Mouse (Mus musculus) neural tube, embryonic 12.5 days (tissue): Measurements from ENCODE around the gene Dhps. TPM values are rescaled to one million over a fixed set of nuclear protein-coding genes. Genes with fewer than 3 reads are reported as not detected.

ENCODE experiments used
- ATAC-seq: fragments of 200-750 bp; cut with Nextera tagmentation; 2 replicates; pipeline ENCODE4 v1.8.0; 2017; ENCODE audit warnings: low read depth, mild to moderate bottlenecking, moderate TSS enrichment, moderate library complexity; ENCODE audit not compliant: low FRiP score
- H3K27ac ChIP-seq: fragments of 300-500 bp; sonication (generic); 2 replicates; pipeline ENCODE4 v1.5.1; 2016
- H3K27me3 ChIP-seq: fragments of 300-500 bp; sonication (generic); replicated peaks from 2 replicates; pipeline ENCODE4 v1.6.1; 2016; ENCODE audit warnings: mild to moderate bottlenecking
- H3K36me3 ChIP-seq: fragments of 300-500 bp; sonication (generic); 2 replicates; pipeline ENCODE4 v1.6.1; 2016; ENCODE audit warnings: mild to moderate bottlenecking
- H3K4me1 ChIP-seq: fragments of 300-500 bp; sonication (generic); 2 replicates; pipeline ENCODE4 v1.6.1; 2016
- H3K4me2 ChIP-seq: fragments of 300-500 bp; sonication (generic); replicated peaks from 2 replicates; pipeline ENCODE4 v1.6.1; 2016; ENCODE audit warnings: mild to moderate bottlenecking
- H3K4me3 ChIP-seq: fragments of 300-500 bp; sonication (generic); 2 replicates; pipeline ENCODE4 v1.5.1; 2016
- H3K9ac ChIP-seq: fragments of 300-500 bp; sonication (generic); 2 replicates; pipeline ENCODE4 v1.6.1; 2016; ENCODE audit warnings: mild to moderate bottlenecking
- H3K9me3 ChIP-seq: fragments of 300-500 bp; sonication (generic); 2 replicates; pipeline ENCODE4 v1.6.1; 2016; ENCODE audit warnings: mild to moderate bottlenecking
- WGBS: fragments of 180-500 bp; shearing (Covaris S2); methylation state at CpG from one replicate; pipeline ENCODE4 v1.1.7; 2016; 5-methylcytosine and 5-hydroxymethylcytosine counted together
- polyA plus RNA-seq: library from polyadenylated mRNA; unstranded; fragments of >200 nt; fragmentation: Nextera tagmentation; extraction: Ambion mirVana; gene quantifications from 2 replicates; pipeline ENCODE4 v1.2.1, GENCODE M21; 2016

Dhps gene
- polyA plus RNA-seq, 1 experiment from 2014 or later: 87.4 TPM

GRCm38 (mm10) chr8:85084633-85085032, 13.1 kb downstream of the Dhps start:
- ATAC-seq: no peak
- H3K36me3 ChIP-seq: peaks cover 24% of the 10 kb centered on the region
- H3K27ac ChIP-seq: no peak overlapping the region
- H3K9me3 ChIP-seq: no peaks in the 10 kb centered on the region
- no peak overlapping the region for H3K9ac ChIP-seq
- H3K27me3 ChIP-seq: no peaks in the 10 kb centered on the region
- H3K4me2 ChIP-seq: 0 out of 2 replicates have a peak overlapping the region, but pooled peaks have one; percentile 91
- WGBS: 89% methylated on average over 8 of the region's 8 CpGs
- peaks cover 26% of the 10 kb centered on the region for H3K4me1 ChIP-seq
- no peak overlapping the region for H3K4me3 ChIP-seq

GRCm38 (mm10) chr8:85086238-85086637, 14.7 kb downstream of the Dhps start:
- no peak overlapping the region for H3K9ac ChIP-seq
- ATAC-seq: no peak
- H3K9me3 ChIP-seq: no peaks in the 10 kb centered on the region
- peaks cover 21% of the 10 kb centered on the region for H3K4me1 ChIP-seq
- H3K4me2 ChIP-seq: no peak overlapping the region
- 79% methylated on average over 3 of the region's 3 CpGs for WGBS
- H3K4me3 ChIP-seq: no peak overlapping the region
- H3K36me3 ChIP-seq: peaks cover 30% of the 10 kb centered on the region
- no peak overlapping the region for H3K27ac ChIP-seq
- no peaks in the 10 kb centered on the region for H3K27me3 ChIP-seq

GRCm38 (mm10) chr8:85088771-85089170, 17.2 kb downstream of the Dhps start:
- WGBS: 84% methylated on average over 2 of the region's 2 CpGs
- Histone ChIP-seq H3K27me3 (no peaks in the 10 kb centered on the region), H3K27ac (no peak overlapping the region), H3K9ac (no peak overlapping the region), H3K9me3 (no peaks in the 10 kb centered on the region), H3K36me3 (peaks cover 33% of the 10 kb centered on the region), H3K4me1 (0 out of 2 replicates have a peak, but pooled peaks cover 2% of the 10 kb centered on the region), H3K4me3 (no peak overlapping the region), H3K4me2 (no peak overlapping the region)
- ATAC-seq: no peak

- Histone ChIP-seq H3K4me3 (no peak overlapping the region), H3K9me3 (no peaks in the 10 kb centered on the region), H3K36me3 (peaks cover 36% of the 10 kb centered on the region), H3K27me3 (no peaks in the 10 kb centered on the region), H3K9ac (no peak overlapping the region), H3K4me2 (no peak overlapping the region), H3K4me1 (no peaks in the 10 kb centered on the region), H3K27ac (no peak overlapping the region)
- ATAC-seq: no peak
- WGBS: 92% methylated on average over 11 of the region's 11 CpGs
Observed at GRCm38 (mm10) chr8:85090856-85091255, 19.3 kb downstream of the Dhps start.

- no peak overlapping the region for H3K27ac ChIP-seq
Observed at GRCm38 (mm10) chr8:85091526-85092090, 20.1 kb downstream of the Dhps start.

GRCm38 (mm10) chr8:85095051-85095450, 23.5 kb downstream of the Dhps start:
- no peak overlapping the region for H3K4me2 ChIP-seq
- H3K4me3 ChIP-seq: no peak overlapping the region
- no peak overlapping the region for H3K27ac ChIP-seq
- WGBS: 93% methylated on average over 13 of the region's 13 CpGs
- no peak overlapping the region for H3K9ac ChIP-seq
- peaks cover 43% of the 10 kb centered on the region for H3K36me3 ChIP-seq
- ATAC-seq: no peak
- no peaks in the 10 kb centered on the region for H3K27me3 ChIP-seq
- no peaks in the 10 kb centered on the region for H3K4me1 ChIP-seq
- H3K9me3 ChIP-seq: no peaks in the 10 kb centered on the region

More at GRCm38 (mm10) chr8:85091526-85092090, 20.1 kb downstream of the Dhps start:
- Histone ChIP-seq H3K4me1 (no peaks in the 10 kb centered on the region), H3K9me3 (no peaks in the 10 kb centered on the region), H3K4me3 (no peak overlapping the region), H3K9ac (no peak overlapping the region), H3K4me2 (no peak overlapping the region), H3K27me3 (no peaks in the 10 kb centered on the region), H3K36me3 (peaks cover 42% of the 10 kb centered on the region)
- WGBS: 33% methylated on average over 21 of the region's 21 CpGs
- no peak for ATAC-seq

GRCm38 (mm10) chr8:85095566-85095965, 24.0 kb downstream of the Dhps start:
- H3K9ac ChIP-seq: no peak overlapping the region
- no peak overlapping the region for H3K4me3 ChIP-seq
- H3K9me3 ChIP-seq: no peaks in the 10 kb centered on the region
- WGBS: 95% methylated on average over 7 of the region's 7 CpGs
- ATAC-seq: no peak
- no peaks in the 10 kb centered on the region for H3K4me1 ChIP-seq
- no peaks in the 10 kb centered on the region for H3K27me3 ChIP-seq
- H3K27ac ChIP-seq: no peak overlapping the region
- no peak overlapping the region for H3K4me2 ChIP-seq
- H3K36me3 ChIP-seq: peaks cover 43% of the 10 kb centered on the region

- Histone ChIP-seq H3K36me3 (peaks cover 37% of the 10 kb centered on the region), H3K27me3 (no peaks in the 10 kb centered on the region), H3K4me2 (no peak overlapping the region), H3K9me3 (no peaks in the 10 kb centered on the region), H3K27ac (no peak overlapping the region), H3K4me1 (no peaks in the 10 kb centered on the region), H3K9ac (no peak overlapping the region), H3K4me3 (no peak overlapping the region)
- ATAC-seq: no peak
- 95% methylated on average over 16 of the region's 16 CpGs for WGBS
Observed at GRCm38 (mm10) chr8:85096196-85096595, 24.6 kb downstream of the Dhps start.

GRCm38 (mm10) chr8:85096850-85097249, 25.3 kb downstream of the Dhps start:
- H3K4me2 ChIP-seq: no peak overlapping the region
- no peak overlapping the region for H3K27ac ChIP-seq
- no peaks in the 10 kb centered on the region for H3K27me3 ChIP-seq
- no peak for ATAC-seq
- H3K9ac ChIP-seq: no peak overlapping the region
- 0 out of 2 replicates have a peak, but pooled peaks cover 3% of the 10 kb centered on the region for H3K9me3 ChIP-seq
- peaks cover 35% of the 10 kb centered on the region for H3K36me3 ChIP-seq
- H3K4me3 ChIP-seq: no peak overlapping the region
- no peaks in the 10 kb centered on the region for H3K4me1 ChIP-seq
- WGBS: 90% methylated on average over 4 of the region's 4 CpGs

- WGBS: 87% methylated on average over 4 of the region's 4 CpGs
- no peak overlapping the region for H3K9ac ChIP-seq
Observed at GRCm38 (mm10) chr8:85100076-85100665, 28.6 kb downstream of the Dhps start.

GRCm38 (mm10) chr8:85113241-85113640, 41.7 kb downstream of the Dhps start:
- H3K36me3 ChIP-seq: peaks cover 21% of the 10 kb centered on the region
- no peak overlapping the region for H3K9ac ChIP-seq
- no peak overlapping the region for H3K27ac ChIP-seq
- no peak overlapping the region for H3K4me2 ChIP-seq
- H3K4me1 ChIP-seq: no peaks in the 10 kb centered on the region
- no peak overlapping the region for H3K4me3 ChIP-seq
- H3K27me3 ChIP-seq: no peaks in the 10 kb centered on the region
- ATAC-seq: no peak
- 95% methylated on average over 10 of the region's 10 CpGs for WGBS
- H3K9me3 ChIP-seq: peaks cover 12% of the 10 kb centered on the region; the same call in 1 of the 2 replicates

More at GRCm38 (mm10) chr8:85100076-85100665, 28.6 kb downstream of the Dhps start:
- peaks cover 26% of the 10 kb centered on the region for H3K36me3 ChIP-seq
- no peak overlapping the region for H3K4me3 ChIP-seq
- 0 out of 2 replicates have a peak, but pooled peaks cover 6% of the 10 kb centered on the region for H3K9me3 ChIP-seq
- no peaks in the 10 kb centered on the region for H3K4me1 ChIP-seq
- H3K4me2 ChIP-seq: no peak overlapping the region
- no peak overlapping the region for H3K27ac ChIP-seq
- H3K27me3 ChIP-seq: no peaks in the 10 kb centered on the region
- no peak for ATAC-seq

- WGBS: 67% methylated on average over 4 of the region's 4 CpGs
- no peak for ATAC-seq
- H3K9me3 ChIP-seq: 0 out of 2 replicates have a peak, but pooled peaks cover 6% of the 10 kb centered on the region
- H3K9ac ChIP-seq: no peak overlapping the region
- peaks cover 8% of the 10 kb centered on the region for H3K36me3 ChIP-seq
- H3K4me1 ChIP-seq: no peaks in the 10 kb centered on the region
- H3K27me3 ChIP-seq: no peaks in the 10 kb centered on the region
- no peak overlapping the region for H3K4me3 ChIP-seq
- no peak overlapping the region for H3K27ac ChIP-seq
- H3K4me2 ChIP-seq: no peak overlapping the region
Observed at GRCm38 (mm10) chr8:85115501-85115900, 43.9 kb downstream of the Dhps start.

GRCm38 (mm10) chr8:85116984-85117383, 45.4 kb downstream of the Dhps start:
- no peak overlapping the region for H3K4me2 ChIP-seq
- H3K9me3 ChIP-seq: 0 out of 2 replicates have a peak, but pooled peaks cover 6% of the 10 kb centered on the region
- no peaks in the 10 kb centered on the region for H3K4me1 ChIP-seq
- WGBS: 90% methylated on average over 7 of the region's 7 CpGs
- no peak overlapping the region for H3K4me3 ChIP-seq
- no peaks in the 10 kb centered on the region for H3K27me3 ChIP-seq
- no peak overlapping the region for H3K27ac ChIP-seq
- no peak for ATAC-seq
- no peaks in the 10 kb centered on the region for H3K36me3 ChIP-seq
- no peak overlapping the region for H3K9ac ChIP-seq
